Comparison of ENCODE assay signal across 8 mouse cellular contexts in genomic region chr13:76055391-76056232, GRCm38 (mm10). TPM values are rescaled to one million over a fixed set of nuclear protein-coding genes. Genes with fewer than 3 reads are reported as not detected.
DNase-seq lines count a peak whose midpoint lies in the region; ATAC-seq and TF ChIP-seq lines count a peak whose summit lies in the region.

No protein-coding gene starts in this region.

- no peaks in the 10 kb centered on the region for H3K36me3 ChIP-seq in limb, embryonic 10.5 days
- no peaks in the 10 kb centered on the region for H3K36me3 ChIP-seq in midbrain, embryonic 11.5 days (ENCODE audit: control insufficient read depth, insufficient read depth, low read length)
- H3K36me3 ChIP-seq in spleen, adult 2 months (ENCODE audit: control insufficient read depth, insufficient read depth, low read length): no peaks in the 10 kb centered on the region

- TF ChIP-seq CTCF in spleen, adult 2 months (IDR thresholded peaks at IDR 0.05; ENCODE audit: extremely low read depth, insufficient read depth, insufficient read length, insufficient replicate concordance): no peak

- under 1% methylated on average over 59 of the region's 59 CpGs for WGBS in limb, embryonic 10.5 days
- WGBS in midbrain, embryonic 11.5 days: under 1% methylated on average over 59 of the region's 59 CpGs
- under 1% methylated on average over 59 of the region's 59 CpGs for WGBS in spleen, adult 2 months

- H3K4me3 ChIP-seq in limb, embryonic 10.5 days: peak overlapping the region; percentile 56
- H3K4me3 ChIP-seq in midbrain, embryonic 11.5 days (ENCODE audit: low read depth, low read length): peak overlapping the region; percentile 52
- peak overlapping the region; percentile 49 for H3K4me3 ChIP-seq in spleen, adult 2 months (ENCODE audit: extremely low read depth, insufficient read depth, insufficient read length)

- peak; percentile 64 for ATAC-seq in midbrain, embryonic 11.5 days (ENCODE audit: low FRiP score)

- no peak for TF ChIP-seq POLR2A in spleen, adult 2 months (IDR thresholded peaks at IDR 0.05; ENCODE audit: low read depth, low read length)

- no peaks in the 10 kb centered on the region for H3K9me3 ChIP-seq in limb, embryonic 10.5 days (replicated peaks)
- no peaks in the 10 kb centered on the region for H3K9me3 ChIP-seq in midbrain, embryonic 11.5 days (ENCODE audit: control insufficient read depth, low read length)

- H3K9ac ChIP-seq in midbrain, embryonic 11.5 days (ENCODE audit: low read length): peak overlapping the region; percentile 39

- peaks cover 61% of the 10 kb centered on the region for H3K27me3 ChIP-seq in limb, embryonic 10.5 days (ENCODE audit: low read depth, poor library complexity, severe bottlenecking)
- peaks cover 29% of the 10 kb centered on the region for H3K27me3 ChIP-seq in midbrain, embryonic 11.5 days (ENCODE audit: control insufficient read depth, insufficient read depth, low read length)
- H3K27me3 ChIP-seq in spleen, adult 2 months (ENCODE audit: control insufficient read depth, insufficient read depth, low read length): peaks cover 8% of the 10 kb centered on the region; the same call in 1 of the 2 replicates

- H3K4me2 ChIP-seq in midbrain, embryonic 11.5 days: peak overlapping the region; percentile 99

- peak; percentile 30 for DNase-seq in adrenal gland, adult 2 months
- DNase-seq in adrenal gland, postnatal 4 days (ENCODE audit: low spot score in 2 of 2): no peak
- DNase-seq in cerebellum, postnatal 14 days: peak; percentile 76 to 80
- peak; percentile 39 to 47 for DNase-seq in heart, adult 18-20 months
- peak; percentile 8 for DNase-seq in kidney, adult 11 months
- peak; percentile 69 for DNase-seq in limb, embryonic 10.5 days (ENCODE audit: low spot score)
- DNase-seq in midbrain, embryonic 11.5 days (ENCODE audit: low spot score, missing footprints): peak; percentile 93
- DNase-seq in spleen, adult 2 months (ENCODE audit: low read depth in 1 of 2, low spot score in 2 of 2): peak in 1 of 2 experiments; percentile 31

- H3K27ac ChIP-seq in limb, embryonic 10.5 days: peak overlapping the region; percentile 66
- H3K27ac ChIP-seq in midbrain, embryonic 11.5 days (ENCODE audit: low read depth, low read length): no peak overlapping the region
- H3K27ac ChIP-seq in spleen, adult 2 months (ENCODE audit: insufficient read depth, low read length): no peak overlapping the region

- peaks cover 16% of the 10 kb centered on the region for H3K4me1 ChIP-seq in limb, embryonic 10.5 days
- H3K4me1 ChIP-seq in midbrain, embryonic 11.5 days (ENCODE audit: control insufficient read depth, insufficient read depth, low read length): peaks cover 2% of the 10 kb centered on the region; the same call in 1 of the 2 replicates
- H3K4me1 ChIP-seq in spleen, adult 2 months (ENCODE audit: control insufficient read depth, insufficient read depth, insufficient read length): peaks cover 10% of the 10 kb centered on the region

RNA-seq across cellular contexts. Expression of gene Gpr150, which starts 1.2 kb away (rescaled TPM):
- under 1 TPM in 1 of 2 experiments, not detected in 1; 0.14 TPM for total RNA-seq in adrenal gland, adult 2 months (2021)
- 0.09 and 0.10 TPM in 2 replicates for polyA plus RNA-seq in adrenal gland, adult 2 months (2012; rRNA removed)
- under 1 TPM; 0.23 to 0.36 TPM for total RNA-seq in adrenal gland, postnatal 4 days (2021)
- not detected for total RNA-seq in heart, adult 18-20 months (2021)
- polyA plus RNA-seq in limb, embryonic 10.5 days (2016; fragmentation: Nextera tagmentation; extraction: Ambion mirVana): 0.41 and 0.48 TPM in 2 replicates
- 0.26 and 0.33 TPM in 2 replicates for polyA plus RNA-seq in midbrain, embryonic 11.5 days (2014; fragmentation: Nextera tagmentation; extraction: Ambion mirVana)
- 0.20 and 0.42 TPM in 2 replicates for polyA plus RNA-seq in spleen, adult 2 months (2012; rRNA removed)

RNA-seq across cellular contexts. Expression of gene Rfesd, which starts 37.1 kb away (rescaled TPM):
- 10 to 100 TPM; 17.8 to 25.7 TPM for total RNA-seq in adrenal gland, adult 2 months (2021)
- polyA plus RNA-seq in adrenal gland, adult 2 months (2012; rRNA removed): 5.9 and 6.3 TPM in 2 replicates
- total RNA-seq in adrenal gland, postnatal 4 days (2021): 10 to 100 TPM; 19.4 to 20.7 TPM
- total RNA-seq in heart, adult 18-20 months (2021): 10 to 100 TPM; 11.6 to 13.8 TPM
- polyA plus RNA-seq in limb, embryonic 10.5 days (2016; fragmentation: Nextera tagmentation; extraction: Ambion mirVana): 24.5 and 25.7 TPM in 2 replicates
- 21.9 and 24.7 TPM in 2 replicates for polyA plus RNA-seq in midbrain, embryonic 11.5 days (2014; fragmentation: Nextera tagmentation; extraction: Ambion mirVana)
- polyA plus RNA-seq in spleen, adult 2 months (2012; rRNA removed): 2.8 and 3.4 TPM in 2 replicates

RNA-seq across cellular contexts. Expression of gene Arsk, which starts 42.8 kb away (rescaled TPM):
- 10 to 100 TPM; 12.1 to 12.3 TPM for total RNA-seq in adrenal gland, adult 2 months (2021)
- 2.9 and 3.4 TPM in 2 replicates for polyA plus RNA-seq in adrenal gland, adult 2 months (2012; rRNA removed)
- total RNA-seq in adrenal gland, postnatal 4 days (2021): 10 to 100 TPM in 1 of 2 experiments, 1 to 10 TPM in 1; 9.1 to 11.6 TPM
- total RNA-seq in heart, adult 18-20 months (2021): 1 to 10 TPM; 2.4 to 4.8 TPM
- 4.6 and 5.2 TPM in 2 replicates for polyA plus RNA-seq in limb, embryonic 10.5 days (2016; fragmentation: Nextera tagmentation; extraction: Ambion mirVana)
- 5.3 and 7.6 TPM in 2 replicates for polyA plus RNA-seq in midbrain, embryonic 11.5 days (2014; fragmentation: Nextera tagmentation; extraction: Ambion mirVana)
- polyA plus RNA-seq in spleen, adult 2 months (2012; rRNA removed): 3.1 TPM in 2 replicates

RNA-seq across cellular contexts. Expression of gene Ttc37, which starts 42.9 kb away (rescaled TPM):
- 10 to 100 TPM; 27.9 to 29.8 TPM for total RNA-seq in adrenal gland, adult 2 months (2021)
- polyA plus RNA-seq in adrenal gland, adult 2 months (2012; rRNA removed): 6.8 and 8.1 TPM in 2 replicates
- total RNA-seq in adrenal gland, postnatal 4 days (2021): 10 to 100 TPM; 24.8 to 25.7 TPM
- 10 to 100 TPM in 1 of 2 experiments, 1 to 10 TPM in 1; 9.2 to 12.1 TPM for total RNA-seq in heart, adult 18-20 months (2021)
- 15.9 and 18.7 TPM in 2 replicates for polyA plus RNA-seq in limb, embryonic 10.5 days (2016; fragmentation: Nextera tagmentation; extraction: Ambion mirVana)
- 14.1 and 17.1 TPM in 2 replicates for polyA plus RNA-seq in midbrain, embryonic 11.5 days (2014; fragmentation: Nextera tagmentation; extraction: Ambion mirVana)
- 4.8 and 5.1 TPM in 2 replicates for polyA plus RNA-seq in spleen, adult 2 months (2012; rRNA removed)

Comparison
In these comparisons a context has a peak if more than half of its experiments do, and no peak if none do; other contexts are left out.
1. DNase-seq: peak in adrenal gland, adult 2 months (single experiment), cerebellum, postnatal 14 days (2 of 2), heart, adult 18-20 months (2 of 2), kidney, adult 11 months (single experiment), limb, embryonic 10.5 days (single experiment) and midbrain, embryonic 11.5 days (single experiment); none in adrenal gland, postnatal 4 days (0 of 2).
2. Peak in every context shown above with its lines, with median percentiles within 50 percentile points of each other: H3K4me3 ChIP-seq.